In the genomic region with DNA sequence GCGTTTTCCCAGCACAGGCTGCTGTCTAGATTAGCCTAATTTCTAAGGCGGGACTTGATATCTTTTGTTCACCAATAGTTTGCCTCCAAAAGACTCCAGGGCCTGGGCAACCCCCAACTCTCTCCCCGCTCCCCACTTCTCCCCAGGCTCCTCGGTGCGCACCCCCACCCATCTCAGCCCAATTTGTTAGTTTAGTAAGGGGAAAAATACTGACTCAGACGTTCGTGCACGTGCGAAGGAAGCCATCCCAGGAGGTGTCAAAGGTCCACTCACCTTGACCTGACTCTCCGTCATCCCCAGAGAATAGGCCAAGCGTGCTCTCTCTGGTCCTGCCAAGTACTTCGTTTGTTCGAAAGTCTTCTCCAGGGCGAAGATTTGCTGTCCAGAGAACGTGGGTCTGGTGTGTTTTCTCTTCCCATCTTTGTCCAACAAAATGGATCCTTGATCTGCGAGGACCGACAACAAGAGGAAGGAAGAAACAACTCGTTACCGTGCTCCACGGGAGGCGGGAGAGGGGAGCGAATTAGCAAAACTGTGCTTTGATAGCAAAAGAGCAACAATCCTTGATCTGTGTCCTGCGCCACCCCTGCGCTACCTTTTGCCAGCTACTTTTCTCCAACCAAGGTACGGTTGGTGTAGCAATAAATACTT, we compare ENCODE assay signal across 16 mouse cellular contexts. TPM values are rescaled to one million over a fixed set of nuclear protein-coding genes. Genes with fewer than 3 reads are reported as not detected.
DNase-seq lines count a peak whose midpoint lies in the region; ATAC-seq lines count a peak whose summit lies in the region.
"Had no signal": no experiment of that assay in that cellular context is flagged by ENCODE, and none has a peak within 500 bp of the region (broad histone marks: within the 10 kb centered on the region; RNA-seq: fewer than 3 reads in every experiment).

No protein-coding gene starts in this region.

- peaks cover 95% of the 10 kb centered on the region for H3K27me3 ChIP-seq in hindbrain, embryonic 13.5 days
- peaks cover 99% of the 10 kb centered on the region for H3K27me3 ChIP-seq in neural tube, embryonic 13.5 days

- 4% methylated on average over 25 of the region's 25 CpGs for WGBS in hindbrain, embryonic 13.5 days
- WGBS in neural tube, embryonic 13.5 days, result 3% methylated on average over 25 of the region's 25 CpGs

- H3K4me1 ChIP-seq in hindbrain, embryonic 13.5 days (replicated peaks), result peaks cover 21% of the 10 kb centered on the region
- peaks cover 27% of the 10 kb centered on the region for H3K4me1 ChIP-seq in neural tube, embryonic 13.5 days (replicated peaks)

- H3K36me3 ChIP-seq in hindbrain, embryonic 13.5 days, result no peaks in the 10 kb centered on the region
- H3K36me3 ChIP-seq in neural tube, embryonic 13.5 days, result no peaks in the 10 kb centered on the region
- H3K36me3 ChIP-seq: embryonic facial prominence, embryonic 15.5 days; limb, embryonic 12.5 days had no signal

- no peak for ATAC-seq in hindbrain, embryonic 13.5 days (ENCODE audit: low FRiP score)
- no peak for ATAC-seq in neural tube, embryonic 13.5 days (ENCODE audit: low read depth)

- no peaks in the 10 kb centered on the region for H3K9me3 ChIP-seq in hindbrain, embryonic 13.5 days
- no peaks in the 10 kb centered on the region for H3K9me3 ChIP-seq in neural tube, embryonic 13.5 days
- H3K9me3 ChIP-seq: embryonic facial prominence, embryonic 15.5 days; limb, embryonic 12.5 days had no signal

- H3K27ac ChIP-seq in hindbrain, embryonic 13.5 days, result peak overlapping the region; percentile 86
- no peak overlapping the region for H3K27ac ChIP-seq in neural tube, embryonic 13.5 days (replicated peaks)
- H3K27ac ChIP-seq: embryonic facial prominence, embryonic 15.5 days; heart, adult 2 months; limb, embryonic 12.5 days had no signal

- peak overlapping the region; percentile 50 for H3K4me2 ChIP-seq in hindbrain, embryonic 13.5 days
- H3K4me2 ChIP-seq in neural tube, embryonic 13.5 days, result peak overlapping the region; percentile 50
- H3K4me2 ChIP-seq: embryonic facial prominence, embryonic 15.5 days; limb, embryonic 12.5 days had no signal

- peak overlapping the region; percentile 45 for H3K4me3 ChIP-seq in hindbrain, embryonic 13.5 days
- peak overlapping the region; percentile 45 for H3K4me3 ChIP-seq in neural tube, embryonic 13.5 days
- H3K4me3 ChIP-seq: embryonic facial prominence, embryonic 15.5 days; heart, adult 2 months; limb, embryonic 12.5 days; megakaryocyte, embryonic 14.5 days had no signal

- peak overlapping the region; percentile 73 for H3K9ac ChIP-seq in hindbrain, embryonic 13.5 days
- H3K9ac ChIP-seq in neural tube, embryonic 13.5 days, result peak overlapping the region; percentile 75
- H3K9ac ChIP-seq: embryonic facial prominence, embryonic 15.5 days; limb, embryonic 12.5 days had no signal

- intact Hi-C loops in heart, postnatal 25 days (cut with DNase I), result loop anchor here (10.0 kb wide), 1 partner anchor 837 kb away; a partner anchor contains a TSS

- DNase-seq in heart, adult 11 months, result peak; percentile 61
- no peak for DNase-seq in heart, postnatal 25 days (ENCODE audit: low spot score)
- DNase-seq in ES-CJ7 (ENCODE audit: low read depth, low spot score), result peak; percentile 46
- no peak for DNase-seq in gastrocnemius, postnatal 25 days
- no peak for DNase-seq in kidney, adult 9 months
- no peak for DNase-seq in kidney, adult 11 months
- DNase-seq: cerebellum, adult 9-11 months; lung, adult 2 months; thymus, postnatal 14 days had no signal

RNA-seq across cellular contexts. Expression of a gene that starts 3.1 kb away (rescaled TPM):
- under 1 TPM; 0.10 to 0.14 TPM for total RNA-seq in heart, postnatal 25 days (2021)
- polyA plus RNA-seq in hindbrain, embryonic 13.5 days (2015; fragmentation: Nextera tagmentation; extraction: Ambion mirVana), result 8.1 and 12.2 TPM in 2 replicates
- 7.6 and 7.7 TPM in 2 replicates for polyA plus RNA-seq in neural tube, embryonic 13.5 days (2015; fragmentation: Nextera tagmentation; extraction: Ambion mirVana)
- total RNA-seq in gastrocnemius, postnatal 25 days (2021), result not detected
- polyA plus RNA-seq: C2C12; embryonic facial prominence, embryonic 15.5 days; limb, embryonic 12.5 days had no signal

Comparison
In these comparisons a context has a peak if more than half of its experiments do, and no peak if none do; other contexts are left out.
1. DNase-seq: peak in heart, adult 11 months (single experiment) and ES-CJ7 (single experiment); none in heart, postnatal 25 days (single experiment), gastrocnemius, postnatal 25 days (single experiment), kidney, adult 9 months (single experiment) and kidney, adult 11 months (single experiment).